Mouse (Mus musculus) limb, embryonic 14.5 days (tissue): ENCODE results near the gene Prss53. TPM values are rescaled to one million over a fixed set of nuclear protein-coding genes. Genes with fewer than 3 reads are reported as not detected.
"Not testable (repeated sequence)": the region's sequence is repeated elsewhere in the genome, so short reads cannot be mapped to it uniquely, and the experiment has no call there.

Experiments used
- ATAC-seq: fragments of 200-750 bp; cut with Nextera tagmentation; 2 replicates; pipeline ENCODE4 v1.8.0; 2017; ENCODE audit warnings: low read depth, moderate number of reproducible peaks, moderate TSS enrichment; ENCODE audit not compliant: low FRiP score
- DNase-seq: peaks from one replicate; pipeline ENCODE4 v3.0.0-alpha.2; 2015; ENCODE audit warnings: low spot score
- H3K27ac ChIP-seq: fragments of 300-500 bp; sonication (generic); replicated peaks from 2 replicates; pipeline ENCODE4 v1.5.1; 2014; ENCODE audit warnings: low read depth, mild to moderate bottlenecking, low read length, moderate library complexity, mixed read lengths
- H3K27me3 ChIP-seq: fragments of 300-500 bp; sonication (generic); 2 replicates; pipeline ENCODE4 v1.6.1; 2014; ENCODE audit warnings: low read length, mixed read lengths; ENCODE audit not compliant: control insufficient read depth, insufficient read depth
- H3K36me3 ChIP-seq: fragments of 300-500 bp; sonication (generic); 2 replicates; pipeline ENCODE4 v1.6.1; 2014; ENCODE audit warnings: mild to moderate bottlenecking, low read length, moderate library complexity, mixed read lengths; ENCODE audit not compliant: control insufficient read depth, insufficient read depth
- H3K4me1 ChIP-seq: fragments of 300-500 bp; sonication (generic); 2 replicates; pipeline ENCODE4 v1.6.1; 2014; ENCODE audit warnings: antibody characterized with exemption, low read length, mixed read lengths; ENCODE audit not compliant: control insufficient read depth, insufficient read depth
- H3K4me2 ChIP-seq: fragments of 300-500 bp; sonication (generic); replicated peaks from 2 replicates; pipeline ENCODE4 v1.6.1; 2014; ENCODE audit warnings: low read depth, mild to moderate bottlenecking, low read length, moderate library complexity; ENCODE audit not compliant: severe bottlenecking
- H3K4me3 ChIP-seq: fragments of 300-500 bp; sonication (generic); replicated peaks from 2 replicates; pipeline ENCODE4 v1.5.1; 2014; ENCODE audit warnings: low read length
- H3K9ac ChIP-seq: fragments of 300-500 bp; sonication (generic); 2 replicates; pipeline ENCODE4 v1.6.1; 2014; ENCODE audit warnings: mild to moderate bottlenecking, low read depth, low read length, moderate library complexity; ENCODE audit not compliant: severe bottlenecking
- H3K9me3 ChIP-seq: fragments of 300-500 bp; sonication (generic); 2 replicates; pipeline ENCODE4 v1.6.1; 2016; ENCODE audit warnings: low read length; ENCODE audit not compliant: control insufficient read depth
- POLR2A ChIP-seq: fragments of 200-500 bp; IDR thresholded peaks from 2 replicates; pipeline ENCODE4 v1.8.0; 2012; ENCODE audit warnings: inconsistent platforms, mild to moderate bottlenecking, moderate library complexity, borderline replicate concordance; ENCODE audit not compliant: insufficient read depth, insufficient read length; ENCODE audit errors: extremely low read depth
- WGBS: fragments of 180-500 bp; shearing (Covaris S2); extraction: QIAGEN DNeasy Blood & Tissue Kit; methylation state at CpG from one replicate; pipeline ENCODE4 v1.1.7; 2014; 5-methylcytosine and 5-hydroxymethylcytosine counted together
- polyA plus RNA-seq, 2 experiments: library from polyadenylated mRNA; depleted of rRNA in 1 of 2; stranded (reverse) in 1 of 2; unstranded in 1 of 2; fragments of >200 nt; fragmentation: Nextera tagmentation in 1 of 2; extraction: Ambion mirVana in 1 of 2; gene quantifications; 2 replicates each; pipeline versions ENCODE4 v1.2.1 to v1.2.3; 2012 to 2014

Prss53 gene
- polyA plus RNA-seq, 2 experiments, result 1.3 to 6.9 TPM

DNA sequence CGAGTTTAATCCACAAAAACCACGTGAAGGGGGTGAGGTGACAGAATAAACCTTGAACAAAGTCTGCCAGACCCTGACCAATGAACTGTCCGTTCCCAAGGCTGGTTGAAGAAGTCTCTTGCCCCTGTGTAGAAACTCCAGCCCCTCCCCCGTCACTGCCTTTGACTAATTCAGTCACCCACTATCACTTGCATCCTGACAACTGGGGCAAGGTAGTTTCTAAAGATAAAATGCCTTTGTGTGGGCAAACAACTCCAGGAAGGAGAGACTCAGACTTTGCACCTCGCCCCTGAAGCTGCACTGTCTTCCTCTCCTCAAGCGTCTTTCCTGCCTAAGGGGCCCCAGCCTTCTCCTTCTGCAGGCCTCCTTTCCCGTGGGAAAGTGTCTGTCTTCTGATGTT, 9.2 kb upstream of the Prss53 start:
- Histone ChIP-seq H3K9ac (no peak overlapping the region), H3K4me2 (no peak overlapping the region), H3K4me1 (peaks cover 5% of the 10 kb centered on the region; the same call in 1 of the 2 replicates), H3K27me3 (no peaks in the 10 kb centered on the region), H3K9me3 (no peaks in the 10 kb centered on the region), H3K4me3 (no peak overlapping the region), H3K27ac (no peak overlapping the region), H3K36me3 (peaks cover 1% of the 10 kb centered on the region; the same call in 1 of the 2 replicates)
- WGBS, result 49% methylated on average over 7 of the region's 7 CpGs
- no peak for TF ChIP-seq POLR2A
- no peak for DNase-seq
- no peak for ATAC-seq

DNA sequence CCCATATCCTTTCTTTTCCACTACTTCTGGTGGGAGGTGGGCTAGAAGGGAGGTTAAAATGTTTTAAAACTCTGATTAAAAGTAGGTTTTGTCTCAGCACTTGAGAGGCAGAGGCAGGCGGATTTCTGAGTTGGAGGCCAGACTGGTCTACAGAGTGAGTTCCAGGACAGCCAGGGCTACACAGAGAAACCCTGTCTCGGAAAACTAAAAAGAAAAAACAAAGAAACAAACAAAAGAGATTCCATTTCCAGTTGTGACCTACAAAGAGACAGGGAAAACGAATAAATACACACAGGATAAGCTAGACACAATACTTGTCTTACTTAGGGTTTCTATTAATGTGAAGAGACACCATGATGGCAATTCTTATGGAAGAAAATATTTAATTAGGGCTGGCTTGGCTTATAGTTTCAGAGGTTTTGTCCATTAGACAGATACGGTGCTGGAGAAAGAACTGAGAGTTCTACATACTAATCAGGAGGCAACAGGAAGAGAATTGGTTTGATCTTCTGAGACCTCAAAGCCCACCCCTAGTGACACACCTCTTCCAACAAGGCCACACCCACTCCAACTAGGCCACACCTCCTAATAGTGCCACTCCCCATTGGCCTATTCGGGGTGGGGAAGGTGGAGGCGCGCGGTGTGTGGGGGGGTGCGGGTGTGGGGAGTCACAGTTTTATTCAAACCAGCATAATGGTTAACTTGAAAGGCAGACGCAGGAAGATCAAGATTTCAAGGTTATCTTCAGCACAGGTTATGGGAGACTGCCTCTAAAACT, 7.6 kb upstream of the Prss53 start:
- DNase-seq (no peak), ATAC-seq (no peak)
- H3K9ac ChIP-seq, result no peak overlapping the region
- no peaks in the 10 kb centered on the region for H3K9me3 ChIP-seq
- WGBS, result 40% methylated on average over 10 of the region's 10 CpGs
- no peak overlapping the region for H3K4me2 ChIP-seq
- no peak overlapping the region for H3K4me3 ChIP-seq
- H3K4me1 ChIP-seq, result peaks cover 4% of the 10 kb centered on the region
- H3K27me3 ChIP-seq, result no peaks in the 10 kb centered on the region
- TF ChIP-seq POLR2A, result no peak
- H3K36me3 ChIP-seq, result peaks cover 6% of the 10 kb centered on the region; the same call in 1 of the 2 replicates
- H3K27ac ChIP-seq, result no peak overlapping the region

DNA sequence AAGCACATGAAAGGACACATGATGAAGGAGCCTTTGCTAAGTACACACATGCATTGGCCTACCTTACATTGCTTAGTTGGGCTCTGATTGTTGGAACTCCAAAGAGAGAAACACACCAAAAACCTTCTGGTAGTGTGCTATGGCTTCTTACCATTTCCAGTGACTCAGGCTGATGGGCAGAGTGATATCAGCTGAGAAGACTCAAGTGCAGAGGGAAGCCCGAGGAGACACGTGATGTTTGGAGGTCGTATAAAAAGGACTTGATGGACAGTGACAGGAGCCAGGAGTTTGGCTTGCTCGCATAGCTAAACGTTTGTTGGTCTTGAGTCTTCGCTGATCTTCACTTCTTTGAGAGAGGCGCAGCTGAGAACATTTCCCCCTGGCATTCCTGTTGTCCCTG, 6.8 kb upstream of the Prss53 start:
- no peak overlapping the region for H3K4me2 ChIP-seq
- no peak for TF ChIP-seq POLR2A
- WGBS, result 87% methylated on average over 7 of the region's 7 CpGs
- peaks cover 14% of the 10 kb centered on the region for H3K36me3 ChIP-seq
- no peak overlapping the region for H3K4me3 ChIP-seq
- H3K4me1 ChIP-seq, result peaks cover 4% of the 10 kb centered on the region
- H3K9ac ChIP-seq, result no peak overlapping the region
- DNase-seq (no peak), ATAC-seq (no peak)
- H3K27me3 ChIP-seq, result no peaks in the 10 kb centered on the region
- no peak overlapping the region for H3K27ac ChIP-seq
- no peaks in the 10 kb centered on the region for H3K9me3 ChIP-seq

DNA sequence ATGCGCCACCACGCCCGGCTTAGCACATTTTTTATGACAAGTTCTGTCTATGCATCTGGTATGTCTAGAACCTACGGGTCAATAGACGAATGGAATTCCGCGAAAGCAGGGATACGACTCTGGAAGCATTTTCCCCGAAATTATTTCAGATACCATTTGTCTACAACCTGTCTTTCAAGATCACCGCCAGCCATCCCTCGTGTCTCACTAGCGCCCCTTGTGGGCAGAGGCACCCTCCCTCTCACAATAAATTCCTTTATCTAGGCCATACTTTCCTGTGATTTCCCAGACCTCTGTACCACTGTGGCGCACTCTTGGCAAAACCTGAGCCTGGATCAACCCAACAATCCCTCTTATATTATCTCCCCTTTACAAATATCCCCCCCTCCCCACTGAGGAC, 5.6 kb upstream of the Prss53 start:
- no peak for TF ChIP-seq POLR2A
- no peak overlapping the region for H3K4me2 ChIP-seq
- H3K27me3 ChIP-seq, result no peaks in the 10 kb centered on the region
- H3K4me3 ChIP-seq, result no peak overlapping the region
- peaks cover 22% of the 10 kb centered on the region for H3K36me3 ChIP-seq
- DNase-seq, result peak; percentile 24
- ATAC-seq, result no peak
- H3K9ac ChIP-seq, result no peak overlapping the region
- no peak overlapping the region for H3K27ac ChIP-seq
- WGBS, result 61% methylated on average over 13 of the region's 13 CpGs
- H3K9me3 ChIP-seq, result no peaks in the 10 kb centered on the region
- H3K4me1 ChIP-seq, result peaks cover 4% of the 10 kb centered on the region

- peak overlapping the region; percentile 63 for H3K4me2 ChIP-seq
- H3K27ac ChIP-seq, H3K9me3 ChIP-seq, H3K9ac ChIP-seq, DNase-seq, H3K27me3 ChIP-seq, H3K4me1 ChIP-seq: not testable (repeated sequence)
- ATAC-seq, result peak; percentile 1; the same call in 1 of the 2 replicates
- peaks cover 25% of the 10 kb centered on the region for H3K36me3 ChIP-seq
- H3K4me3 ChIP-seq, result peak overlapping the region; percentile 50
- WGBS, result 72% methylated on average over 7 of the region's 7 CpGs
Observed at GRCm38 (mm10) chr7:127895891-127896290, 5.1 kb upstream of the Prss53 start.
